Mouse (Mus musculus) liver, postnatal 0 days (tissue): ENCODE data around the gene Lonp1.
"Not testable (repeated sequence)": the region's sequence is repeated elsewhere in the genome, so short reads cannot be mapped to it uniquely, and the experiment has no call there.

Experiments
- CTCF ChIP-seq: sonication (generic); IDR thresholded peaks from 2 replicates; pipeline ENCODE4 v1.5.1; 2016; ENCODE audit warnings: antibody characterized with exemption, low read depth
- EP300 ChIP-seq: IDR thresholded peaks from 2 replicates; pipeline ENCODE4 v1.6.1; 2016; ENCODE audit warnings: antibody characterized with exemption, low read depth, mild to moderate bottlenecking

- not testable (repeated sequence) for TF ChIP-seq CTCF, EP300
Observed at GRCm38 (mm10) chr17:56629800-56630781, 3.4 kb upstream of the Lonp1 start.
